Mouse (Mus musculus) gastrocnemius, adult 8-10 months (tissue): ENCODE measurements at regions not wholly inside any gene's neighbourhood (a gene's known extent, or its start where the extent isn't known, plus 50 kb on each side); places are given as distances from the start of the nearest gene placed in this dataset.

Experiments used
- DNase-seq, 2 experiments: peaks; one replicate each; pipeline ENCODE4 v3.0.0; 2022; ENCODE audit warnings: low spot score in 2 of 2

DNA sequence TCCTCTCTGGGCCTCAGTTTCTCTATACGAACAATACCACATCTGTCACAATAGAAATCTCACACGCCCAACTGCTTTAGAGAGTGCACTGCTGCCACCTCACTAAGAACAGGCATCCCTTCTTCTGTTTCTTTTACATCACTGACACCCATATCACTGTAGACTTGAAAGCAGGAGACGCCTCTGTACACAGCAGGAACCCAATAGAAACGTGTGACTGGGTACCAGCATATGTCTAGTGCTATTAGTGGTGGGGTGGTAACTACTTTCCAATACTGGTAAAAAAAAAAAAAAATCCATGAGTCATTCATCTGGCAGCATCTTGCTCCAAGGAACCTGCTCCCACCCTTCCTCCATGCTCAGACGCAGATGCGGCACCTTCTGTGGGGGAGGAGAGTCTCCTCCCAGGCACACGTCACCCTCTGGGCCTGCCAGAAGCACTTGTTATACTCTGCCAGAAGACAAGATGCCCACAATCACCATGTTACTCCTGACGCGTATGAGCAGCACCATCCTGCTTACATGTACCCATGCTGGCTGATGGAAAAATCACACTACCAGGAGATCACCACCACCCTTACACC lies 151.3 kb upstream of the Plxna4 start:
- DNase-seq: no peak

DNA sequence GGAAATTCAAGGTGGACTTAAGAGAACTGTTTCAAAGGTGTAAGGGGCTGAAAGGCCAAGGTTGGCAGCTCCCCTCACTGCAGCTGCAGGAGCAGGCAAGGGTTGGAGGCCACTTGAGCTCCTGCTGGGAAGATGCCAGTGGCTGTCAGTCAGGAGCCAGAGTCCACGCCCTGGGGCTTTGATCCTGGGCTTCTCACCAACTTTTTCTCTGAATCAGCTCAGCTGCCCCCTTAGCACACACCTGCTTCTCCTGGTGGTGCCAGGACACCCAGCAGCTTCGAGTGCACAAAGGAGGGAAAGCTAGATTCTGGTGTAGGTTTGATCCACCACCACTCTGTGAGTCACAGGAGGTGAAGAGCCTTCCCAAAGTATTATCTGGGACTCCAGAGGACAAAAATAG lies 140.7 kb upstream of the Plxna4 start:
- peak in 1 of 2 experiments; percentile 58 for DNase-seq

GRCm38 (mm10) chr6:32726571-32726970 lies 138.6 kb upstream of the Plxna4 start:
- DNase-seq: no peak

DNA sequence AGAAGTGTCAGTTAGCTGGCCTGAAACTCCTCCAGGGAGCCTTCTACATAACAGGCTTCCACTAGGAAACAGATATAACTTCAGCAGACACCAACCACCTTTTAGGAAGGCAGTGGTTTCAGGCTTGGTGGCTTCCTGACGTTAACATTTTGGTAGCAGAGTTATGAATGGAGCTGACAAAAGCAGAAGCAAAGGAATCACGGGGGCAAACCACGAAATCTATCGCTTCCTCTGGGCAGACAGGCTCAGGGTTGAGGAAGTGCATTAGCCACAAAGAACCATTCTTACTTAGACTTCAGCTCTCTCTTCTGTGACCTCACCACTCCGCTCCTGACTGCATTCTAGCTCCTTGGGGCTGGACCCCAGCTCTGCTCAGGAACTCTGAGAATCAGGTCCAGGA lies 129.9 kb upstream of the Plxna4 start:
- no peak for DNase-seq

DNA sequence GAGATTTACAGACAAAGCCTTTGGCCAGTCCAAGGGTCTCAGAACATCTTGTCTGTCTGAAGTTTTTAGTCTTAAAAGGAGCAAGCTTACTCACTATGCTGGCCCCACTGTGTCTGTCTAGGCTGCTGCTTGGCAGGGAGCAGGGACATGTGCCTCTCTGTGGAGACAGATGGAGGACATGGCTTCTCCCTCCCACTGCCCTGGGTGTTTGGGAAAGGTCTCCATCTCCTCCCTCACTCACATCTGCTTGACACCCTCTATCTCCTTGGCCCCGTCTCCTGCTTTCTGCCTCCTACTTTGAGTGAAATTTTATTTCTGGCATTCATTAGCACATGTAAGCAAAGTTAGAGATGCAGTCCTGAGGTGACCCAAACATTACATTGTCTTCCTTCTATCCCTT lies 127.1 kb upstream of the Plxna4 start:
- DNase-seq: no peak

GRCm38 (mm10) chr6:32710208-32710607 lies 122.2 kb upstream of the Plxna4 start:
- DNase-seq: no peak

DNA sequence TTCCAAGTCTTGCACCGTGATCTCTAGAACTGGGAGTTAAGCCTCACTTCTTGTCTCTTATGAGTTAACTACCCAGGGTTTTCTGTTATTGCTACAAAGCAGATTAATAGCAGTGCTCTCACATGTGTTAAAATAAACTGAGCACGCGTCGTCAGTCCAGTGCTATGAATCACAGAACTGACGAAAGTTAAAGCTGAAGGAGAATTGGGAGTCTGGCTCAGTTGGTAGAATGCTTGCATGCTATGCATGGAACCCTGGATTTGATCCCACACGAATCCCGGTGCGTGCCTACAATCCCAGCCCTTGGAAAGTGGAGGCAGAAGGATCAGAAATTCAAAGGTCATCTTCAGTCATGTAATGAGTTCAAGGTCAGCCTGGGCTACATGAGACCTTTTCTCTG lies 121.6 kb upstream of the Plxna4 start:
- no peak for DNase-seq

DNA sequence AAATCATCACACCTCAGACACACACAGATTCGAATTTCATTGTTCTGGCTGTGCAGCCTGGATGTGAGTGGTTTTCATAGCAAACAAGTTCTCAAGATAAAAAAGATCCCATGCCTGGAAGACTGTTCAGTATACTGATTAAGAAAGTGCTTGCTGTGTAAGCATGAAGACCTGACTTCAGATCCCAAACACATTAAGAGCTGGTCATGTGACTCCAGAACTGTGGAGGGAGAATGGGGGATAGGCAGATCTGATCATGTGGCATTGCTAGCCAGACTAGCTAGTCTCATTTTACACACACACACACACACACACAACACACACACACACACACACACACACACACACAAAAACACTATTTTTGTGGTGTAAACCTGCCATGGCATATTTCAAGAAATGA lies 119.4 kb upstream of the Plxna4 start:
- no peak for DNase-seq

- no peak for DNase-seq
Observed at GRCm38 (mm10) chr6:32706376-32706775, 118.4 kb upstream of the Plxna4 start.

- DNase-seq: no peak
Observed at GRCm38 (mm10) chr6:32703466-32703865, 115.5 kb upstream of the Plxna4 start.

- DNase-seq: no peak
Observed at GRCm38 (mm10) chr6:32702245-32702791, 114.3 kb upstream of the Plxna4 start.

GRCm38 (mm10) chr6:32699811-32700210 lies 111.8 kb upstream of the Plxna4 start:
- DNase-seq: no peak

DNA sequence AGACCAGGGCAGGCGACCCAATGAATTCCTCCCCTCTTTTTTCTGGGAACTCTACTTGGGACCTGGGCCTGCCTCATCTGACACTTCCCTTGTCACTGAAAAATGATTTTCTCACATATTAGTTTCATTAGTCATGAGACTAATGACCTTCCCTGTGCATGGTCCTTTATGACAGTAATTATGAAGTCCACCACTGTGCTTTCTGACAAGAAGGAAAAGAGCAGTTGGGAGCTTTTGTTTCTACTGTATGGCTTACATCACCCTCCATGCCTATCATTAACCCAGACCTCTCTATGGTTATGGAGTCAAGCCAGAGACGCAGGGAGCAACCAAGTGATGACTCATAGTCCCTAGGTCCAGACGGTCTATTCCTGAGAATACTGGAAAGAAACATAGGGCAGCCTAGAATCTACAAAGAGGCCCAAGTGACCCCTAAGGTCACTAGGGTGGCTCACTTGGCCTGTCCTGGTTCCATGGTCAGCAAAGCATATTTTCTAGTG lies 109.8 kb upstream of the Plxna4 start:
- no peak for DNase-seq

- no peak for DNase-seq
Observed at GRCm38 (mm10) chr6:32696037-32696436, 108.0 kb upstream of the Plxna4 start.

- DNase-seq: no peak
Observed at GRCm38 (mm10) chr6:32672552-32672951, 84.6 kb upstream of the Plxna4 start.

- no peak for DNase-seq
Observed at GRCm38 (mm10) chr6:32659743-32660142, 71.8 kb upstream of the Plxna4 start.

GRCm38 (mm10) chr6:32657378-32657777 lies 69.4 kb upstream of the Plxna4 start:
- DNase-seq: no peak

GRCm38 (mm10) chr6:32654188-32654587 lies 66.2 kb upstream of the Plxna4 start:
- no peak for DNase-seq

DNA sequence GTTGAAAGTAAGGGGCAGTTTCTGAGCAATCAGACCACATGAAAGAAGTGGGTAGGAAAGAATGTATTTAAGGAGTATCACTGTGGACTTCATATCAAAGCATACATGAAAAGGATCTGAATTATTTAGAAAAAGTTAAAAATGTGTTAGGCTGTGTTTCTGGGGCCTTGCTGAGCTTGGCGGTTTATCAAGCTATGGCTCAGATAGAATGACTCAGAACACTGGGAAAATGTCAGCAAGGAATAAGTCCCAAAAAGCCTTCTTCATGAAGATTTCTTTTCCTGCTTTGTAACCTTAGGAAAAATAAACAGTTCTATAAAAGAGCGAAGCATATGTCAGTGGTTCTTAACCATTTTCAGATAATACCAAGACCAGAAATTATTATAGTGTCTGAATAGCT lies 56.0 kb upstream of the Plxna4 start:
- DNase-seq: no peak

DNA sequence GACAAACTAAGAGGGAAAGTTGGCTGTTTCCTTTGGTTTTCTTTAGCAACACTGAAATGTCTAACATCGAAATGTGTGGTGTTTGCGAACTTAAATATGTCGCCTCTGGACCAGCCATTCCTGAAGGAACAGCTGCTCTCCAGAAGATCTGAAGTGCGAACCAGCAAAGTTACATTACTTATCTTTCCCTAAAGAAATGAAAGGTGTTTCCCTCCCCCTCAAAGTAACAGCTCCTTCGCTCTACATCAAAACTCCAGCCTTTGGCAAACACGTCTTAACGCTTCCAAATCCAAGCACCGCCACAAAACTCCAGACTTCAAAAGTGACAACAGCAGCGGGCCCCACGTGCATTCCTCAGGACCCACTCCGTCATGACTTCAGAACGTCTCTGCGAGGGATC lies 50.9 kb upstream of the Plxna4 start:
- DNase-seq: no peak
